Mouse (Mus musculus) liver, embryonic 15.5 days (tissue): ENCODE measurements around the gene Havcr2. TPM values are rescaled to one million over a fixed set of nuclear protein-coding genes. Genes with fewer than 3 reads are reported as not detected.
A peak's percentile ranks its signal among the peaks of the same experiment; 100 is the strongest.
"Not testable (repeated sequence)": the region's sequence is repeated elsewhere in the genome, so short reads cannot be mapped to it uniquely, and the experiment has no call there.

Experiments used
- ATAC-seq: fragments of 200-750 bp; cut with Nextera tagmentation; 2 replicates; pipeline ENCODE4 v1.8.0; 2017; ENCODE audit warnings: moderate number of reproducible peaks, mild to moderate bottlenecking, moderate library complexity; ENCODE audit not compliant: insufficient read depth
- H3K27ac ChIP-seq: fragments of 300-500 bp; sonication (generic); replicated peaks from 2 replicates; pipeline ENCODE4 v1.5.1; 2015; ENCODE audit warnings: mild to moderate bottlenecking, inconsistent platforms
- H3K27me3 ChIP-seq: fragments of 300-500 bp; sonication (generic); 2 replicates; pipeline ENCODE4 v1.6.1; 2015; ENCODE audit warnings: mild to moderate bottlenecking, inconsistent platforms
- H3K36me3 ChIP-seq: fragments of 300-500 bp; sonication (generic); replicated peaks from 2 replicates; pipeline ENCODE4 v1.6.1; 2015; ENCODE audit warnings: moderate library complexity, mild to moderate bottlenecking, inconsistent platforms
- H3K4me1 ChIP-seq: fragments of 300-500 bp; sonication (generic); replicated peaks from 2 replicates; pipeline ENCODE4 v1.6.1; 2015; ENCODE audit warnings: inconsistent platforms
- H3K4me2 ChIP-seq: fragments of 300-500 bp; sonication (generic); 2 replicates; pipeline ENCODE4 v1.6.1; 2015; ENCODE audit warnings: moderate library complexity, mild to moderate bottlenecking, inconsistent platforms
- H3K4me3 ChIP-seq: fragments of 300-500 bp; sonication (generic); replicated peaks from 2 replicates; pipeline ENCODE4 v1.5.1; 2015; ENCODE audit warnings: mild to moderate bottlenecking, inconsistent platforms
- H3K9ac ChIP-seq: fragments of 300-500 bp; sonication (generic); 2 replicates; pipeline ENCODE4 v1.6.1; 2015; ENCODE audit warnings: moderate library complexity, mild to moderate bottlenecking, inconsistent platforms
- H3K9me3 ChIP-seq: fragments of 300-500 bp; sonication (generic); replicated peaks from 2 replicates; pipeline ENCODE4 v1.6.1; 2016; ENCODE audit warnings: inconsistent platforms
- WGBS: fragments of 180-500 bp; shearing (Covaris S2); methylation state at CpG from one replicate; pipeline ENCODE4 v1.1.7; 2015; ENCODE audit warnings: mixed read lengths; ENCODE audit not compliant: insufficient replicate concordance; 5-methylcytosine and 5-hydroxymethylcytosine counted together
- polyA plus RNA-seq: library from polyadenylated mRNA; unstranded; fragments of >200 nt; fragmentation: Nextera tagmentation; extraction: Ambion mirVana; gene quantifications from 2 replicates; pipeline ENCODE4 v1.2.1, GENCODE M21; 2015

The Havcr2 gene
- polyA plus RNA-seq, 1 experiment from 2014 or later = 0.20 TPM

GRCm38 (mm10) chr11:46461362-46461761, 6.6 kb downstream of the Havcr2 start:
- no peaks in the 10 kb centered on the region for H3K36me3 ChIP-seq

DNA sequence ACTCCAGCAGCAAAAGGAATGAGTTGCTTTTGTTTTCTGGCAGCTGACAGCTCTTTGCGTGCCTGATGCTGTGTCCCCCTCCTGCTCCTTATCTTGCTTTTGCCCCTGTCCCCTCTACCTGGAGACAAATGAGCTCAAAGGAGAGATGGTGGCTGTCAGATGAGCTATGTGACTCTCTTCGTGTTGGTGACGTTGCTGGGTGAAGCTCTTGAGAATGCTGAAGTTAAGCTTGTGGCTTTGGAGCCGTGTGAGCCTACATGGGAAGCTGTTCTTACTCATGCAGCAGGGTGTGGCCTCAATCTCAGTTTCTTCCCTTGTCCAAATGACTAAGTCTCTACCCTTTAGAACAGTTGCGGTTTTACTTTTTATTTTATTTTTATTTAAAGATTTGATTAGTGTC, 7.2 kb downstream of the Havcr2 start:
- H3K27me3 ChIP-seq = no peaks in the 10 kb centered on the region

More at GRCm38 (mm10) chr11:46461362-46461761, 6.6 kb downstream of the Havcr2 start:
- Histone ChIP-seq H3K27ac (no peak overlapping the region), H3K4me1 (no peaks in the 10 kb centered on the region), H3K4me2 (no peak overlapping the region), H3K9me3 (no peaks in the 10 kb centered on the region), H3K27me3 (no peaks in the 10 kb centered on the region), H3K4me3 (no peak overlapping the region), H3K9ac (no peak overlapping the region)
- 44% methylated on average over 5 of the region's 5 CpGs for WGBS
- no peak for ATAC-seq

DNA sequence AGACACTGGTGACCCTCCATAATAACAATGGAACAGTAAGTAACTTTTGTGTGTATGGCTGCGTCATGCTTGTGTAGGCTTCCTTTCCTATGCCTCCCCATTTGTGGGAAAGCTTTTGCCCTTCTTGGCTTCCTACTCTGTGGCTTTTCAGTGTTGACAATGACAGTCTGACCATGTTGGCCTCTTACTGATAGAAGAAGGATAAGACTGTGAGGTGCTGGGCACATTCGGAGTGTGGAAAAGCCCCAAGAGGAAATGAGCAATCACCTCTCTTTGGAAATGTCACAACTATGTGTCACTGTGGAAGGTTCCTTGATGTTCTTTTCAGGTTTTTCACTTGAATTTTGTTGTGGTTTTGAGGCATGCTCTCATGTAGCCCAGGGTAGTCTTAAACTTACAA, 12.1 kb downstream of the Havcr2 start:
- H3K9me3 ChIP-seq = no peaks in the 10 kb centered on the region
- H3K4me3 ChIP-seq = no peak overlapping the region
- 40% methylated on average over 2 of the region's 2 CpGs for WGBS
- no peak overlapping the region for H3K9ac ChIP-seq
- no peak overlapping the region for H3K27ac ChIP-seq
- ATAC-seq = no peak
- H3K4me1 ChIP-seq = no peaks in the 10 kb centered on the region
- no peaks in the 10 kb centered on the region for H3K36me3 ChIP-seq
- no peaks in the 10 kb centered on the region for H3K27me3 ChIP-seq
- no peak overlapping the region for H3K4me2 ChIP-seq

More for the DNA sequence above, 7.2 kb downstream of the Havcr2 start:
- Histone ChIP-seq H3K36me3 (no peaks in the 10 kb centered on the region), H3K4me1 (no peaks in the 10 kb centered on the region), H3K9ac (no peak overlapping the region), H3K4me3 (no peak overlapping the region), H3K27ac (0 out of 2 replicates have a peak overlapping the region, but pooled peaks have one; percentile 51), H3K9me3 (no peaks in the 10 kb centered on the region), H3K4me2 (no peak overlapping the region)
- WGBS = 33% methylated on average over 5 of the region's 5 CpGs
- no peak for ATAC-seq

- Histone ChIP-seq H3K36me3 (no peaks in the 10 kb centered on the region), H3K27me3 (no peaks in the 10 kb centered on the region), H3K9me3 (no peaks in the 10 kb centered on the region), H3K4me2 (no peak overlapping the region), H3K9ac (no peak overlapping the region), H3K4me1 (no peaks in the 10 kb centered on the region), H3K27ac (no peak overlapping the region), H3K4me3 (no peak overlapping the region)
- WGBS = 80% methylated on average over 4 of the region's 4 CpGs
- no peak for ATAC-seq
Measured at GRCm38 (mm10) chr11:46474220-46474619, 19.5 kb downstream of the Havcr2 start.

- no peak overlapping the region for H3K4me3 ChIP-seq
- WGBS = 60% methylated on average over 9 of the region's 9 CpGs
- H3K4me1 ChIP-seq = no peaks in the 10 kb centered on the region
- H3K27ac ChIP-seq = no peak overlapping the region
- H3K36me3 ChIP-seq = no peaks in the 10 kb centered on the region
- ATAC-seq = no peak
- no peak overlapping the region for H3K4me2 ChIP-seq
- H3K9me3 ChIP-seq = no peaks in the 10 kb centered on the region
- no peak overlapping the region for H3K9ac ChIP-seq
- no peaks in the 10 kb centered on the region for H3K27me3 ChIP-seq
Measured at GRCm38 (mm10) chr11:46479311-46479710, 24.6 kb downstream of the Havcr2 start.

GRCm38 (mm10) chr11:46480517-46480916, 25.8 kb downstream of the Havcr2 start:
- Histone ChIP-seq H3K4me2 (no peak overlapping the region), H3K36me3 (no peaks in the 10 kb centered on the region), H3K9me3 (no peaks in the 10 kb centered on the region), H3K4me1 (no peaks in the 10 kb centered on the region), H3K27me3 (no peaks in the 10 kb centered on the region), H3K9ac (no peak overlapping the region), H3K4me3 (no peak overlapping the region), H3K27ac (no peak overlapping the region)
- ATAC-seq = no peak
- WGBS = 23% methylated on average over 7 of the region's 7 CpGs

DNA sequence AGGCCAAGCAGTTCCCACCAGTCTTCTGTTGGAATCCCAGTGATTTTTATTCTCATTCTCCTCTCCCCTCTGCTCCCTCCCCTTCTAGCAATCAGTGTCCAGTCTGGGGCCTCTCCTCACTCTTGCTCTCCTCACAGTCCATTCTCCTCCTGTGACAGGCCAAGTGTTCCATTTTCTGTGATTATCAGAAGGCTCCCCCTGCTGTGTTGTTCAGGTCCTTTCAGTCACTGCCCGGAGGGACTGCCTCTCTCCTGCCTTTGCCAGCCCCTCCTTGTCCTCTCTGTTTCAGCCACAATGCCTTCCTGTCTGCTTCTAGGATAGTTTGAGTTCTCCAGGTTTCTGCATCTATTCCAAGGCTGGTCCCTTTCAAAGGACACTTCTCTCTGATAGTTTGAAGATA, 33.5 kb downstream of the Havcr2 start:
- Histone ChIP-seq H3K4me3 (no peak overlapping the region), H3K36me3 (no peaks in the 10 kb centered on the region), H3K27me3 (no peaks in the 10 kb centered on the region), H3K9ac (no peak overlapping the region), H3K27ac (no peak overlapping the region), H3K4me1 (no peaks in the 10 kb centered on the region), H3K9me3 (no peaks in the 10 kb centered on the region), H3K4me2 (no peak overlapping the region)
- WGBS = 23% methylated on average over 1 of the region's 1 CpGs
- ATAC-seq = no peak

DNA sequence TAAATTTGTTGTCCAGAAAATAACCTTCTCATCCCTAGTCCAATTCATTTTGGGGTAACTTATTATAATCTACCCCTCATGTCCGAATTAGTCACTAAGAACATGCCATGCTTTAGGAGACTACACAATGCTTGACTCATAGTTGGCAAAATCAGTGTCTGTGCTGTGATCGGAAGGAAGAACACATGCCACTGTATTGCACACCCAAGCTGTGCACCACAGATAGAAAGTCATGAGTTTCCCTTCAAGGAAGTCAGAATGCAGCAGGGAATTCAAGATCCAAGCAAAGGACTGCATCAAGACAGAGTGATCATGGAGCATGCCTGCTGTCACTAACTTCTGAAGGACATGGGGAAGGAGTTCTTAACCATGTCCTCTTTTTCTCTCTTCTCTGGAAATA, 33.9 kb downstream of the Havcr2 start:
- Histone ChIP-seq H3K9me3 (no peaks in the 10 kb centered on the region), H3K9ac (no peak overlapping the region), H3K27ac (no peak overlapping the region), H3K4me1 (no peaks in the 10 kb centered on the region), H3K27me3 (no peaks in the 10 kb centered on the region), H3K36me3 (no peaks in the 10 kb centered on the region), H3K4me3 (no peak overlapping the region), H3K4me2 (no peak overlapping the region)
- 54% methylated on average over 2 of the region's 2 CpGs for WGBS
- no peak for ATAC-seq

GRCm38 (mm10) chr11:46507146-46507545, 52.4 kb downstream of the Havcr2 start:
- H3K9me3 ChIP-seq = no peaks in the 10 kb centered on the region
- H3K36me3 ChIP-seq = no peaks in the 10 kb centered on the region
- no peaks in the 10 kb centered on the region for H3K4me1 ChIP-seq
- no peaks in the 10 kb centered on the region for H3K27me3 ChIP-seq
- no peak for ATAC-seq
- no peak overlapping the region for H3K9ac ChIP-seq
- WGBS = 47% methylated on average over 3 of the region's 3 CpGs
- H3K4me3 ChIP-seq = no peak overlapping the region
- H3K4me2 ChIP-seq = no peak overlapping the region
- no peak overlapping the region for H3K27ac ChIP-seq

DNA sequence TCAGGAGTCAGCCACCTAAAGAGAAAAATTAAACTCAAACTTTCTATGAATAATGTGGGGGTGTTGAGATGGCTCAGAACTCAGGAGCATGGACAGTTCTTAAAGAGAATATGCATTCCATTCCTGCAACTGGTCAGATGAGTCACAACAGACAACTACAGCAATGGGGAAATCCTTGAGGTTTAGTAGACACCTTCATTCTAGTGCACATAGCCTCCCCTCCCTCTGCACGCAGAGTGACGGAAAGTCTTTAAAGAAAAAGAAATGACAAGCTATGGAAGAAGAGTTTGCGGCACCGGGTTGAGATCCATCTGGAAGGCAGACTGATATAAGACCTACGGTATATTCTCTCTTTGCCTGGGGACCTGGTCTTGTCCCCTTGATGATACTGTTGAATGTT, 55.2 kb downstream of the Havcr2 start:
- WGBS = 80% methylated on average over 5 of the region's 5 CpGs
- H3K9ac ChIP-seq = no peak overlapping the region
- no peak overlapping the region for H3K4me3 ChIP-seq
- H3K27me3 ChIP-seq = no peaks in the 10 kb centered on the region
- H3K36me3 ChIP-seq = no peaks in the 10 kb centered on the region
- H3K9me3 ChIP-seq = no peaks in the 10 kb centered on the region
- H3K4me2 ChIP-seq = no peak overlapping the region
- no peaks in the 10 kb centered on the region for H3K4me1 ChIP-seq
- H3K27ac ChIP-seq = no peak overlapping the region
- no peak for ATAC-seq

GRCm38 (mm10) chr11:46521341-46521740, 66.6 kb downstream of the Havcr2 start:
- H3K9me3 ChIP-seq, H3K27ac ChIP-seq, H3K4me2 ChIP-seq, ATAC-seq, H3K36me3 ChIP-seq, H3K9ac ChIP-seq, H3K27me3 ChIP-seq, H3K4me3 ChIP-seq, H3K4me1 ChIP-seq: not testable (repeated sequence)
- WGBS = 67% methylated on average over 5 of the region's 5 CpGs

- H3K27me3 ChIP-seq = no peaks in the 10 kb centered on the region
- no peak for ATAC-seq
- no peaks in the 10 kb centered on the region for H3K9me3 ChIP-seq
- WGBS = 55% methylated on average over 3 of the region's 3 CpGs
- H3K4me2 ChIP-seq = no peak overlapping the region
- no peaks in the 10 kb centered on the region for H3K4me1 ChIP-seq
- H3K27ac ChIP-seq = no peak overlapping the region
- H3K36me3 ChIP-seq = no peaks in the 10 kb centered on the region
- H3K9ac ChIP-seq = no peak overlapping the region
- no peak overlapping the region for H3K4me3 ChIP-seq
Measured at GRCm38 (mm10) chr11:46522719-46523118, 68.0 kb downstream of the Havcr2 start.
